Comparison of ENCODE assay signal across 29 mouse cellular contexts in genomic region chr19:29049401-29050075, GRCm38 (mm10). TPM values are rescaled to one million over a fixed set of nuclear protein-coding genes. Genes with fewer than 3 reads are reported as not detected.
DNase-seq lines count a peak whose midpoint lies in the region; ATAC-seq and TF ChIP-seq lines count a peak whose summit lies in the region.
"Had no signal": no experiment of that assay in that cellular context is flagged by ENCODE, and none has a peak within 500 bp of the region (broad histone marks: within the 10 kb centered on the region; RNA-seq: fewer than 3 reads in every experiment).

No protein-coding gene starts in this region.

- no peak overlapping the region for H3K9ac ChIP-seq in midbrain, embryonic 13.5 days (replicated peaks)
- H3K9ac ChIP-seq in kidney, embryonic 16.5 days (replicated peaks; ENCODE audit: low read length), result no peak overlapping the region
- H3K9ac ChIP-seq: hindbrain, embryonic 14.5 days; limb, embryonic 12.5 days; liver, embryonic 14.5 days; neural tube, embryonic 15.5 days; stomach, embryonic 15.5 days had no signal

- no peaks in the 10 kb centered on the region for H3K27me3 ChIP-seq in C2C12 (ENCODE audit: control insufficient read depth, insufficient read depth, insufficient read length)
- H3K27me3 ChIP-seq in midbrain, embryonic 13.5 days, result peaks cover 7% of the 10 kb centered on the region; the same call in 1 of the 2 replicates
- H3K27me3 ChIP-seq in kidney, embryonic 16.5 days (ENCODE audit: insufficient read depth, low read length), result no peaks in the 10 kb centered on the region
- H3K27me3 ChIP-seq: limb, embryonic 12.5 days; neural tube, embryonic 15.5 days; stomach, embryonic 15.5 days had no signal

- H3K9me3 ChIP-seq in midbrain, embryonic 13.5 days, result no peaks in the 10 kb centered on the region
- H3K9me3 ChIP-seq in kidney, embryonic 16.5 days (ENCODE audit: low read length), result no peaks in the 10 kb centered on the region
- H3K9me3 ChIP-seq: neural tube, embryonic 15.5 days; stomach, embryonic 15.5 days had no signal

- peaks cover 8% of the 10 kb centered on the region; the same call in 1 of the 2 replicates for H3K4me1 ChIP-seq in brown adipose tissue, adult 24 weeks (ENCODE audit: control insufficient read depth, insufficient read depth, insufficient read length, low read length)
- peaks cover 19% of the 10 kb centered on the region for H3K4me1 ChIP-seq in midbrain, embryonic 13.5 days (replicated peaks)
- H3K4me1 ChIP-seq in kidney, embryonic 16.5 days (ENCODE audit: insufficient read depth, low read length), result peaks cover 8% of the 10 kb centered on the region
- H3K4me1 ChIP-seq: stomach, embryonic 15.5 days had no signal

- intact Hi-C loops in gastrocnemius, adult 2 months (cut with DNase I), result loop anchor here (5.0 kb wide), 1 partner anchor 57 kb away; the partner anchor contains the start of gene Cdc37l1

- H3K79me2 ChIP-seq in C2C12 (ENCODE audit: control insufficient read depth, insufficient read depth), result peaks cover 22% of the 10 kb centered on the region

- no peak for ATAC-seq in midbrain, embryonic 13.5 days
- ATAC-seq in kidney, embryonic 16.5 days (ENCODE audit: low FRiP score, low TSS enrichment), result no peak
- ATAC-seq: forebrain, embryonic 14.5 days; intestine, postnatal 0 days had no signal

- no peaks in the 10 kb centered on the region for H3K36me3 ChIP-seq in C2C12 (ENCODE audit: control insufficient read depth, insufficient read depth)
- H3K36me3 ChIP-seq in midbrain, embryonic 13.5 days, result no peaks in the 10 kb centered on the region
- no peaks in the 10 kb centered on the region for H3K36me3 ChIP-seq in kidney, embryonic 16.5 days (ENCODE audit: insufficient read depth, low read length)
- H3K36me3 ChIP-seq: limb, embryonic 12.5 days; neural tube, embryonic 15.5 days; stomach, embryonic 15.5 days had no signal

- H3K4me3 ChIP-seq in gastrocnemius, adult 2 months, result no peak overlapping the region
- H3K4me3 ChIP-seq in C2C12 (ENCODE audit: insufficient read depth, poor library complexity, severe bottlenecking), result no peak overlapping the region
- H3K4me3 ChIP-seq in brown adipose tissue, adult 24 weeks (ENCODE audit: insufficient read depth, low read depth, low read length), result no peak overlapping the region
- no peak overlapping the region for H3K4me3 ChIP-seq in midbrain, embryonic 13.5 days (replicated peaks)
- H3K4me3 ChIP-seq in kidney, embryonic 16.5 days (ENCODE audit: low read length), result no peak overlapping the region
- H3K4me3 ChIP-seq: left cerebral cortex, adult 2 months; limb, embryonic 12.5 days; neural tube, embryonic 15.5 days; stomach, embryonic 15.5 days had no signal

- H3K27ac ChIP-seq in gastrocnemius, adult 2 months, result peak overlapping the region; percentile 20
- H3K27ac ChIP-seq in brown adipose tissue, adult 24 weeks (replicated peaks; ENCODE audit: low read depth, low read length), result peak overlapping the region; percentile 59
- no peak overlapping the region for H3K27ac ChIP-seq in midbrain, embryonic 13.5 days
- no peak overlapping the region for H3K27ac ChIP-seq in kidney, embryonic 16.5 days (ENCODE audit: low read length)
- H3K27ac ChIP-seq: hindbrain, embryonic 14.5 days; left cerebral cortex, adult 2 months; limb, embryonic 12.5 days; liver, embryonic 14.5 days; macrophage; neural tube, embryonic 15.5 days; stomach, embryonic 15.5 days had no signal

- H3K79me3 ChIP-seq in C2C12 (ENCODE audit: low read depth), result no peaks in the 10 kb centered on the region

- WGBS in midbrain, embryonic 13.5 days, result 78% methylated on average over 12 of the region's 12 CpGs
- 80% methylated on average over 12 of the region's 12 CpGs for WGBS in kidney, embryonic 16.5 days

- no peak for TF ChIP-seq CTCF in gastrocnemius, adult 2 months (IDR thresholded peaks at IDR 0.05)
- TF ChIP-seq CTCF in C2C12 (IDR thresholded peaks at IDR 0.05; ENCODE audit: control insufficient read depth, insufficient read depth, insufficient read length), result no peak

- DNase-seq in gastrocnemius, adult 2 months, result no peak
- DNase-seq in gastrocnemius, postnatal 10 days, result no peak
- DNase-seq in lung, adult 18-20 months, result peak; percentile 63 to 70
- DNase-seq in lung, postnatal 25 days (ENCODE audit: low spot score), result no peak
- DNase-seq: adrenal gland, postnatal 25 days; cerebellum, adult 18-20 months; cerebellum, postnatal 14 days; gastrocnemius, postnatal 36 days; heart, adult 18-20 months; heart, postnatal 36 days; kidney, adult 9 months; kidney, postnatal 14 days; midbrain, embryonic 14.5 days; right cerebral cortex, postnatal 25 days; thymus, postnatal 4 days had no signal

- no peak overlapping the region for H3K4me2 ChIP-seq in midbrain, embryonic 13.5 days (replicated peaks)
- H3K4me2 ChIP-seq in kidney, embryonic 16.5 days (replicated peaks; ENCODE audit: low read depth, low read length), result no peak overlapping the region
- H3K4me2 ChIP-seq: heart, embryonic 11.5 days; hindbrain, embryonic 14.5 days; neural tube, embryonic 15.5 days; stomach, embryonic 15.5 days had no signal

- no peak overlapping the region for H3ac ChIP-seq in C2C12 (ENCODE audit: control insufficient read depth, insufficient read length, low read depth)

TF ChIP-seq in C2C12, 6 proteins besides CTCF, POLR2A, EP300 and RAD21:
- TF ChIP-seq USF1 (IDR thresholded peaks at IDR 0.05; ENCODE audit: low read depth) (no peak), CEBPB (IDR thresholded peaks at IDR 0.05; ENCODE audit: low read depth) (peak; percentile 40)
TF ChIP-seq in C2C12: peak in this region for 1.

RNA-seq across cellular contexts. Expression of gene Ak3, which starts 1.8 kb away (rescaled TPM):
- total RNA-seq in gastrocnemius, adult 2 months (2021), result 10 to 100 TPM; 38.1 to 54.4 TPM
- 10 to 100 TPM; 60.1 to 61.7 TPM for total RNA-seq in gastrocnemius, postnatal 10 days (2021)
- 22.1 TPM for polyA plus RNA-seq in C2C12 (2012; fragmentation: generic; extraction: Trizol)
- 328 and 347 TPM in 2 replicates for polyA plus RNA-seq in brown adipose tissue, adult 24 weeks (2012; ENCODE audit: insufficient read depth, insufficient read length, missing spikeins)
- 53.1 and 58.0 TPM in 2 replicates for polyA plus RNA-seq in midbrain, embryonic 13.5 days (2015; fragmentation: Nextera tagmentation; extraction: Ambion mirVana)
- polyA plus RNA-seq in kidney, embryonic 16.5 days (2015; fragmentation: Nextera tagmentation; extraction: Ambion mirVana), result 105 and 106 TPM in 2 replicates

RNA-seq across cellular contexts. Expression of gene Rcl1, which starts 51.6 kb away (rescaled TPM):
- total RNA-seq in gastrocnemius, adult 2 months (2021), result 1 to 10 TPM; 6.5 to 7.7 TPM
- total RNA-seq in gastrocnemius, postnatal 10 days (2021), result 10 to 100 TPM; 12.3 to 12.4 TPM
- 45.4 TPM for polyA plus RNA-seq in C2C12 (2012; fragmentation: generic; extraction: Trizol)
- 11.7 and 12.8 TPM in 2 replicates for polyA plus RNA-seq in brown adipose tissue, adult 24 weeks (2012; ENCODE audit: insufficient read depth, insufficient read length, missing spikeins)
- 29.2 and 29.7 TPM in 2 replicates for polyA plus RNA-seq in midbrain, embryonic 13.5 days (2015; fragmentation: Nextera tagmentation; extraction: Ambion mirVana)
- polyA plus RNA-seq in kidney, embryonic 16.5 days (2015; fragmentation: Nextera tagmentation; extraction: Ambion mirVana), result 65.4 and 66.0 TPM in 2 replicates

RNA-seq across cellular contexts. Expression of gene Cdc37l1, which starts 59.4 kb away (rescaled TPM):
- total RNA-seq in gastrocnemius, adult 2 months (2021), result 10 to 100 TPM; 44.8 to 55.5 TPM
- 10 to 100 TPM; 31.4 to 38.1 TPM for total RNA-seq in gastrocnemius, postnatal 10 days (2021)
- polyA plus RNA-seq in C2C12 (2012; fragmentation: generic; extraction: Trizol), result 6.4 TPM
- 28.3 and 35.7 TPM in 2 replicates for polyA plus RNA-seq in brown adipose tissue, adult 24 weeks (2012; ENCODE audit: insufficient read depth, insufficient read length, missing spikeins)
- 51.6 and 51.9 TPM in 2 replicates for polyA plus RNA-seq in midbrain, embryonic 13.5 days (2015; fragmentation: Nextera tagmentation; extraction: Ambion mirVana)
- 35.7 and 43.6 TPM in 2 replicates for polyA plus RNA-seq in kidney, embryonic 16.5 days (2015; fragmentation: Nextera tagmentation; extraction: Ambion mirVana)

Comparison
In these comparisons a context has a peak if more than half of its experiments do, and no peak if none do; other contexts are left out.
1. DNase-seq: peak in lung, adult 18-20 months (2 of 2); none in gastrocnemius, adult 2 months (single experiment), gastrocnemius, postnatal 10 days (single experiment) and lung, postnatal 25 days (single experiment).
2. H3K27ac ChIP-seq: peak in gastrocnemius, adult 2 months (single experiment) and brown adipose tissue, adult 24 weeks (single experiment); none in midbrain, embryonic 13.5 days (single experiment) and kidney, embryonic 16.5 days (single experiment).